Mouse (Mus musculus) T-cell, adult 2 months (primary cell): Measurements from ENCODE around the gene Eif2b4.

Experiments used
- DNase-seq: peaks from one replicate; pipeline ENCODE4 v3.0.0; 2022; ENCODE audit warnings: low spot score

The Eif2b4 gene

DNA sequence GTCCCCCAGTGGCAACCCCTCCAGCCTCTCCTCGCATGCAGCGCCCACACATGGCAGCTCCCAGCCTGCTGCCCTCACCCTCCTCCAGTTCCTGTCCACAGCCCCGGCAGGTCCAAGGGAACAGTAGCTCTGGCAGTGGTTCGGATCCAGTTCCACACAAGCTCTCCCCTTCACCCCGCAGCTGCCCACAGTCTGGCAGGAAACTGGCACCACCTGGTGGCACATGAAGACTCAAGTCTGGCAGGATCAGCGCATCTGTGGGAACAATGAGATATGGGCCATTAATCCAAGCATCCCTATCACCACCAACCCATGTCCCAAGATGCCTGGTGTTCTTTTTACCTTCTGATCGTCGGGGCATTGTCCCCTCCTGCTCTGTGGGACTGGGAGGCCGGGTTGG, 6.7 kb upstream of the Eif2b4 start:
- DNase-seq, result no peak

DNA sequence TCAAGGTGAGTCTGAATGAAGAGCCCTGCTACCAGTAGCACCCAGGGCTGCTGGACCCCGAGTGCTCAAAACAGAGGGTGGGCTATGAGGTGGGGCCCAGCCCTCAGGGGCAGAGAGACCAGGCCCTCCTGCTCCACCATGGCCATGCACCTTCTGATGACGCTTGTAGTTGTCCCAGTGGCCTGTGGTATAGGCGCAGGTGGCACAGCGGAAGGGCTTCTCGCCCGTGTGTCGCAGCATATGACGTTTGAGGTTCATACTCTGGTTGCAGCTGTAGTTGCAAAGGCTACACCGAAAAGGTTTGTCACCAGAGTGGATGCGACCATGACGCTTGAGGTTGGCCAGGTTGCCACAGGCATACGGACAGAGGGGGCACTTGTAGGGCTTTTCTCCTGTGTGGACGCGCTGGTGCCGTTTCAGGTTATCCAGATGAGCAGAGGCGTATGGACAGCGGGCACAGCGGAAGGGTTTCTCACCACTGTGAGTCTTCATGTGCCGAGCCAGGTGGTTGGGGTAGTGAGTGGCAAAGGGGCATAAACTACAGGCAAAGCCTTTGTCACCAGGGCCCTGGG, 6.2 kb upstream of the Eif2b4 start:
- no peak for DNase-seq

DNA sequence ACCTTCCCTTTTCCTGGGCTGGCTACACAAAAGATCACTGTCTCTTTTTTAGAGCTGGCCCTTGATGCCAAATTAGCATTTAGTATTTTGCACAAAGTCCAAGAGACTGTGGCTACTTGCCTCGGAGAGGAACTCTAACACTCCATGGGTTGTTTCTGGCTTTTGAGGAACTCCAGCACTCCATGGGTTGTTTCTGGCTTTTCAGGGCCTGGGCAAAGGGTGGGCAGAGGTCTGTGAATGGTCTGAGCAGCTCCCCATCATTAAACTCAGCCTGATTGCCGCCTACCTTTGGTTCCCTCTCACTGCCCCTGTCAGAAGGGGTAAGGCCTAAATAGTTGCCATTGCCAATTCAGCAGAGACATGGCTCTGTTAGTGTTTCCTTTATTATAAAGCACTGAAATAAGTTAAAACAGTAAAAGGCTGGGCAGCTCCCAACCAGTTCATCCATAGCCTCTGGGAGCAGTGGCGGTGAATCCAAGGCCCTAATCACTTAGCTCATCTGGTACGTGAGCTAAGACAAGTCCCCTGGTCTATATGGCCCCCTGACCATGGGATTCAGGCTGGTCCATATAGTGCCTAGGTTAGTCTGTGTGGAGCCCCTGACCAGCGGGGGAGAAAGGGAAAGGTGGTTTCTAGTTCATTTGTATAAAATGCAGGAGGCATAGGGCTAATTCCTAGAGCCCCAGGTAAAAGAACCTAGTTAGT, 5.5 kb upstream of the Eif2b4 start:
- no peak for DNase-seq

DNA sequence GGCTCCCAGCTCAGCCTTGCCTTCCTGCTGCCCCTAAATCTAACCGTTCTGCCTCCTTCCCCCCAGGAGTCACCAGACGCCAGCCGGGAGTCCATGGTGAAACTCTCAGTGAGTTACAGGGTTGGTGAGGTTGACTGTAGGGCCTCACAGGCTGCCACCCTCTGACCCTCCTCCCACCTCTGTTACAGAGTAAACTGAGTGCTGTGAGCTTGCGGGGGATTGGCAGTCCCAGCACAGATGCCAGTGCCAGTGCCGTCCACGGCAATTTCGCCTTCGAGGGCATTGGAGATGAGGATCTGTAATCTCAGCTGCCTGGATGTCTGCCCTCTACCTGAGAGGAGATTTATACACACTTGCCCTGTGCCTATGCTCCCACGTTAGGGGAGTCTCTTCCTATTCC, 4.9 kb upstream of the Eif2b4 start:
- DNase-seq, result no peak

DNA sequence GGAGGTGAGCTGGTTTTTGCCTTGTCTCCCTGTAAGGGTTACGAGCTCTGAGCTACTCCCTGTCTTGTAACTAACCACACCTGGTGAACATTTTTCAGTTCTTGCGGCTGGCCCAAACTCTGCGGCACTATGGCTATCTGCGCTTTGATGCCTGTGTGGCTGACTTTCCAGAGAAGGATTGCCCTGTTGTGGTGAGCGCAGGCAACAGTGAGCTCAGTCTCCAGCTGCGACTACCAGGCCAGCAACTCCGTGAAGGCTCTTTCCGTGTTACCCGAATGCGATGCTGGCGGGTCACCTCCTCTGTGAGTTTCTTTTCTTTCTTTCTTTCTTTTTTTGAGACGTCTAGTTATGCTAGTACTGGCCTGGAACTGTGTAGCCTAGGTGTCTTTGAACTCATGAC, 3.8 kb upstream of the Eif2b4 start:
- DNase-seq, result no peak

DNA sequence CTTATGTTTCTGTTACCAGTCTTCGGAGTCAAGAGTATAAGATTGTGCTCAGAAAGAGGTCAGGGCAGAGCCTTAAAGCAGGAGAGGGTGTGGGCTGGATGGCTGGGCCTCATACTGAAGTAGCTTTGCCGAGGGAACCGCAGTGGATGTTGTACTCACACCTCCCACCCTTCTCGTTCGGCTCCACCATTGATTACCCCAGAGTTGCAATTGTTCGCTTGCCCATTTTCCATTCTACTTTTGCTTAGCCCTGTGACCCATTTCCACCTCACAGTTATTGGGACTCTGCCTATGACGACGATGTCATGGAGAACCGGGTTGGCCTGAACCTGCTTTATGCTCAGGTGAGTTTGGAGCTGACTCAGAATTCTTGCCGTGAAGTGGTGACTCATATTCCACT, 3.0 kb upstream of the Eif2b4 start:
- no peak for DNase-seq

DNA sequence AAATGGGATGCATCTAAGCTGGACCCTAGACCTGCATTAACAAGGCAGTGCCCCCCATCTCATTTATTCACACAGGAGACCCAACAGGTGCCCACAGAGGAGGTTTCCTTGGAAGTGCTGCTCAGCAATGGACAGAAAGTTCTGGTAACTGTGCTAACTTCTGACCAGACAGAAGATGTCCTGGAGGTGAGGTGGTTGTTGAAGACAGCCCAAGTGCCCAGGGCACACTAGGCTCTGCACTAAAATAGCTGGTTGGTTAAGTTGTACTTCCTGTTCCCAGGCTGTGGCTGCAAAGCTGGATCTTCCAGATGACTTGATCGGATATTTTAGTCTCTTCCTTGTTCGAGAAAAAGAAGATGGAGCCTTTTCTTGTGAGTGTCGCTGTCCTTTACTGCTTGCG, 2.4 kb upstream of the Eif2b4 start:
- no peak for DNase-seq

DNA sequence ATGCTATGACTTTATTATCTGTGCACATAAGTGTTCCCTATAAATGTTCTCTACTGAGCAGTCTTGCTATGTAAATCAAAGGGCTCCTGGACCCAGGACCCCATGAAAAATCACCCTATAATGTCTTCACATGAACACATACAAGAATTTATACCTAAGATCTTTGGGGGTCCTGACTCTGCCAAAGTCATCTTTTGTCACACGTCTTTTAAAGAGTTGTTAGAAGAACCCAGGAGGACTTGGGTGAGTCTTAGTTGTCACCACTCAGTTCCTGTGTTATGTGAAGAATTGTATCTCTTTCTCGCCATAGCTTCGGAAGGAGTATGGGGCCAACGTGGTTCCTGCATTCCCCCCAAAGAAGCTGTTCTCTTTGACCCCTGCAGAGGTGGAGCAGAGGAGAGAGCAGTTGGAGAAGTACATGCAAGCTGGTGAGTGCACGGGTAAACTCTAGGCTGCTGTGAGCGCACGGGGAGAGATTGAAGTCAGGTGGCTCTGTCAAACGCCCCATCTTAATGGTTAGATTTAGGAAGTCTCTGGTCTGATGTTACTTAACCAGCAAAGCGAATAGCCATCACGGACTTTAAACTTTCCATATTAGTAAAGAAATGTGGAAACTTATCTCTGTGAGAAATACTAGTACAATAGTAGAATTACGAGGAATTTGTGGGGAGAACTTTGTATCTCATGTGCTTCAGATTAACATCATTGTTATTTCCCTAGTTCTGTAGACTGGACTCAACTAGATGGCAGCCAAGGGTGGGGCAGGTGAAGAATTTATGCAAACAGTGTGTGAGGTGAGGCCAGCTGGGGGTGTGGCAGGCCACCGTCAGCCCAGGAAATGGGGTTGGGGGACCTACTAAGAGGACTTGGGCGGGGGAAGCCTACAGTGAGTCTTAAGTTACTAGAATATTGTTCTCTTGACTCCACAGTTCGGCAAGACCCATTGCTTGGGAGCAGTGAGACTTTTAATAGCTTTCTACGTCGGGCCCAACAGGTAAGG, 1.6 kb upstream of the Eif2b4 start:
- no peak for DNase-seq

DNA sequence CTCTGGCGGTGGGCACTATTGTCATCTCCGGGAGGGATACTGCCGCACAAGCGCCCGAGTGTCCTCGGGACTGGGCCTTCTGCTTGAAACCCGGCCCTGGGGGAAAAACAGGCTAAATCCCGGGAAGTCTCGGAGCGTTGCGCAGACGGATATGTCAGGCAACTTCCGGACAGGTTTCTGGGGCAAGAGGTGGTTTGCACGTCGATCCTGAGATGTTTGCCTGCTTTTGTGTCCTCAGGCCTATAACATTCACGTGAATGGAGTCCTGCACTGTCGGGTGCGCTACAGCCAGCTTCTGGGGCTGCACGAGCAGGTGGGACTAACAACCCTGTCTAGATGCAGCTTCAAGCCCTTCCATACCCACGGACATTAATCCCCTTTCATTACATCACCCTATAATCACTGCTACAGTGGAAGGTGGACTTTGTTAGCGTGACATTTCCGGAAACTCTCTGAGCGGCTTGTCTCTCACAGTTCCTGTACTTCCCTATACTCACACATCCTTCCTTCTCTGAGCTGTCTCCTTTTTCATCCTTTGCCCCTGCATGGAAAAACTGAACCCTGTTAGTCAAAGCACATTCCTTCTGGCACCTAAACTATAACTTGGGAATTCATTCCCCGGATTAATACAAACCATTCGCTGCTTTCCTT, 526 bp upstream of the Eif2b4 start:
- DNase-seq, result no peak

DNA sequence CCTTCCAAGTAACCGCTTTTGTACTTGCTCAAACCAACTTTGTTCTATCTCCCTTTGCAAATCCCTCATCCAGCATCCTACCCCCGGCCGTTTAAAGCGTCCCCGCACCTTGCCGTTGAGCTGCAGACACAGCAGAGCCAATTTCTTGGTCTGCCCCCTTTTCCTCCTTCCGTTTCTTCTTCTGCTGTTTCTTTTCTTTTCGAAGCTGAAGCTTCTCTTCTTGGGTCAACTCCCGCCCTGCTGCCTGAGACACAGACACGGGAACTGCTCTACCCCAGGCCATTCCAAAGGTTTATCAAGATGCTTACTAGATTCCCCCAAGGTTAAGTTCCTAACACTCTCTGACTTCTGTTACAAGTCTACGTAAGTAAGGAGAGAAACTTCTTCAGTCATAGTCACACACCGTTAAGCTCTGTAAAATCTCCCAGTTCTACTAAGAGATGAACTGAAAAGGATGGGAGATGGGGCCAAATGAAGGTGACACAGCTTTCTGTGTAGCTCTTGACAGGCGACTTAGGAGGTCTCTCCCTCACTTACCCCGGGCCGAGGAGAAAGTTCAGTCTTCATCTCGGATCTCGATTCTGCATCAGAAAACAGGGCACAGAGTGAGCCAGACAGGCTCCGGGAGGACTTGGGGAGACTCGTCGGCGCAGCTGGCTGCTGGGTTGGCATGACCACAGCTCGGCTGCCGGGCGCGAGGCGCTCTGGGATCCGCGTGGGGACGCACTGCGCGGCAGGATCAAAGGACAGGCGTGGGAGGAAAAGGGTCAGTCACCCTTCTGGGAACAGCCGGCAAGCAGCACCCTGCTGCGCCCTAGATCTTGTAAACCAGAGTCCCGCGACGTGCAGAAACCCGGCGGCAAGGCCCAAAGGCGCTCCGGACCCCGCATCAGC, 938 bp downstream of the Eif2b4 start:
- no peak for DNase-seq

DNA sequence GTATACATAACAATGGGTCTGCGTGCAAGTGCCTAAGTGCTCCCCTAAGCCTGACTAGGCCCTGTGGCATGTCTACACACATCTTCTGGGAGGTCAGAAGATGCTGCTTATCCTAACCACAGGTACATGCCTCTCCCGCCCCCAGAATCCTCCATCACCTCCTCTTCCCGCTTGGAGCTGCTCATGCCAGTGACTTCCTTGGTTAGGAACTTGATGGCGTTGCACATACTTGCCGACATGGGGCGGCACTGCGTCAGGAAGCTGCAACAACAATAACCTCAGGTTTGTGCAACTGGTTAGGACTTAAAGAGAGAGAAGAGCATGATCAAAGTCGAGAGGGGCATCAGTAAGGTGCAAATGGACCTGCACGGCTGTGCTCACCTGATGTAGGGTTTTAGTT, 3.0 kb downstream of the Eif2b4 start:
- DNase-seq, result no peak

DNA sequence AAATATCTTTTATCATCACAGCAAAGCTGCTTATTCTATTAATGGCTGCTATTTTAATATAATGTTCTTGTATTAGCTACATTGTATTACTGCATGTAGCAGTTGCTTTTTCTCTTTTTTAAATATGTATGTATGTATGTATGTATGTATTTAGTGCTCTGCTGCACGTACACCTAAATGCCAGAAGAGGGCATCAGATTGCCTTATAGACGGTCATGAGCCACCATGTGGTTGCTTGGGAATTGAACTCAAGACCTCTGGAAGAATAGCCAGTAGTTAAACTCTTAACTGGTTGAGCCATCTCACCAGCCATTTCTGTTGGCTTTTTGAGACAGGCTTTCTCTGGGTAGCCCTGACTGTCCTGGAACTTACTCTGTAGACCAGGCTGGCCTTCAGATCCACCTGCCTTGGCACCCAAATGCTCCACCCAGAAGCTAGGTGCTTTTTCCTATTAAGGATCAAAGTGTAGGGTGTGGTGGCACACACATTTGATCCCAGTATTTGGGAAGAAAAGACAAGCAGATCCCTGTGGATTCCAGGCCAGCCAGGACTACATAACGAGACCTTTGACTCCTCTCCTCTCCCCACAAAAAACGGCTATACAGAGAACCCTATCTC, 4.9 kb downstream of the Eif2b4 start:
- DNase-seq, result peak; percentile 35

DNA sequence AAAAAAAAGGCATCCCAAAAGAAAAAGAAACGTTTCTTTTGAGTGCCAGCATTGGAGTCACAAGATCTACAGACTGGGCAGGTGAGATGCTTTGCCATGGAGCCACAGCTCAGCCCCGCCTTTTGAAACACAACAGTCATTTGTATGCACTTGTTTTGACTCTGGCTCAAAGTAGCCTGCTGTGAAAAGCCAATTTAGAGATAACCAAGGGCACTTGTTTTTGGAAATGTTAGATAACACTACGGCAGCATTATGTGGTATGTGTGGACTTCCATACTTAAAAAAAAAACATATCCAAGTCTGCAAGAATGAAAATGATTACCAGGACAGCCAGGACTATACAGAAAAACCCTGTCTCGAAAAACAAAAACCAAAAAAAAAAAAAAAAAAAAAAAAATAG, 9.6 kb downstream of the Eif2b4 start:
- DNase-seq, result no peak

DNA sequence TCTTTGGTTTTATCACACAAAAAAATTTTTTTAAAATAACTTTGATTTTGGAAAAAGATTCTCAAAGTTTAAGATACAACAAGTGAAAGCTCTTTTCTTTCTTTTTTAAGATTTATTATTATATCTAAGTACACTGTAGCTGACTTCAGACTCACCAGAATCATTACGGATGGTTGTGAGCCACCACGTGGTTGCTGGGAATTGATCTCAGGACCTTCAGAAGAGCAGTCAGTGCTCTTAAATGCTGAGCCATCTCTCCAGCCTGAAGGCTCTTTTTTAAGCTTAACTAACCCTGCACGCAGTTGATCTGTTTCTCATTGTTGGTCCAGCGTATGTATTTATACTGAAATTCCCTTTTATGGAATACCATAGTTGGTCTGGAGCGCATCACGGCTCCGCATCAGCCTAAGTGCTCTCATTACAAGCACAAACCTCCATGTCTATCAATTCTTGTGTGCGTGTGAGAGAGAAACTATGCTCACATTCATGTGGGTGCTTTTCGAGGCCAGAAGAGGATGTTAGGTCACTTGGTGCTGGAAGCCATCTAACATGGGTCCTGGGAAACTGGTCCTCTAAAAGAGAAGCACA, 12.0 kb downstream of the Eif2b4 start:
- no peak for DNase-seq

DNA sequence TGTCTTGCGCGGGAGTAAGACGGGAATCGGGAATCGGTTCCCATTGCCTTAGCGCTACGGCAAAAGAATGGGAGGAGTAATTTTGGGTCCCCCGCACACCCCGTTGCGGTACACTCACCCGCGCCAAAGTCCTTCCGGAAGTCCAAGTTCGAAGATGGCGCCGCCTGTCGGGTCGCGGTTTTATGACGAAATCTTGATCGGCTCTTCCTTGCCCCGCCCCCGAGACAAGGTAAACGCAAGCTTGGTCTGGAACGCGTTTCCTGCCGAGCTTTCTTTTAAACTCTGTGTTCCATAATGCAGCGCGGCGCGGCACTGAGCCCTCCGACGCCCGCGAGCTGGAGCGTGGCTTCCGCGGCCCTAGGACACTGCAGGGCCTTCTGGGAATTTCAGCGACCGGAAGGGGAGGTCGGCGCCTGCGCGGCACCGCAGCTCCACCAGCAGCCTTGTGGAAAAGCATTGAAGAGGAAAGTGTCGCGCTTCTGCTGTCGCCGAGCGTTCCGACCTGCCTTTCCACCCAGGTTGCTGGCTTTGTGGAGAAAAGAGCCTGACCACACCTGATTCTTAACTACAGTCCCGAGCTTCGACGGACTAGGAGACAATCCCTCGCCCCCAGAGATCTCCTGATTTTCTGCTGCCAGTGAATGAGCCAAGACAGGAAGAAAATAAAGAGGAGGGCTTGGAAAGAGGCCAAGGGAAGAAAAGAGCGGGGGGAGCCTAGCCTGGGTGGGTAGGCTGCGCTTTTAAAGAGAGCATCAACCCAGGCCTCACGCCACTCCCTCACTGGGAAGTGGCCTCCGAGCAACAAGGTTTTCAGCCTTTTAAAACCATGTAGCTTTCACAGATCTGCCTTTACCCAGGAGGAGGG, 13.2 kb downstream of the Eif2b4 start, which contains the start of the genes Gm29609 and Gtf3c2:
Gene Gm29609 (minus strand): TSS at position 146 of the 865 bp plus-strand sequence.
Gene Gtf3c2 (minus strand): TSS at position 379 of the 865 bp plus-strand sequence.
- peak; percentile 98 for DNase-seq

DNA sequence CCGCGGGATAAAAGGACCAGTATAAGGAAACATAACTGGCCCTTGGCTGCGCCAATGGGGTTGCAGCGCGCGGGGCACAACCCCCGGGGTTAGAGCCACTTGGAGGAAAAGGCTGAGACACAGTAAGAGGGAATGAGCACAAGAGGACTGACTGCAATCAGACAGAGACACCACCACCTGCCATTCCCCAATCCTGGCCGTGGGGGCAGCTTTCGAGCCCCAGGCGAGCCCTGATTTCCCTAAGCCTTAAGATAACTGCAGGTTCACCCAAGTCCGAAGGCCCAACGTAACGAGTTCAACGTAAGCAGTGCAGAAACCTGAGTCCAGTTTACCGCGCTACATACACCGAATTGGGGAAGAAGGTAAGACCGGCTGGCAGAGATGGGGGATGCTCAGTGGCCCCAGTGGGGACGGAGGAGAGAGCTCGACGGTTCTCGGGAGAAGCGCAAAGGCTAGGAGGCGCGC, 13.9 kb downstream of the Eif2b4 start:
- DNase-seq, result no peak

DNA sequence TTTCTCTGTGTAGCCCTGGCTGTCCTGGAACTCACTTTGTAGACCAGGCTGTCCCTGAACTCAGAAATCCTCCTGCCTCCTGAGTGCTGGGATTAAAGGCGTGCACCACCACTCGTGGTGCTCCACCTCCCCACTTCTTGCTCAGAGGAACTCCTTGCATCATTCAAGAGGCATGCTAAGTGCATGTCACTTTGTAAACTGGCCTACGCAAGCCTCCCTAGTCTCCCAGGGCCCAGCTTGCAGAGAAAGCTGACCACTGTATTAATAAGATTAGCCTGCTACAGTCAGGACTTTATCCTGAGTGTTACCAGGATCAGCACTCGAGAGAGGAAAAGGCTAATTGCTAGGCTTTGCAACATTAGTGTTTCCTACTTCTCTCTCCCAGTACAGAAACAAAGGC, 24.6 kb downstream of the Eif2b4 start:
- DNase-seq, result no peak

DNA sequence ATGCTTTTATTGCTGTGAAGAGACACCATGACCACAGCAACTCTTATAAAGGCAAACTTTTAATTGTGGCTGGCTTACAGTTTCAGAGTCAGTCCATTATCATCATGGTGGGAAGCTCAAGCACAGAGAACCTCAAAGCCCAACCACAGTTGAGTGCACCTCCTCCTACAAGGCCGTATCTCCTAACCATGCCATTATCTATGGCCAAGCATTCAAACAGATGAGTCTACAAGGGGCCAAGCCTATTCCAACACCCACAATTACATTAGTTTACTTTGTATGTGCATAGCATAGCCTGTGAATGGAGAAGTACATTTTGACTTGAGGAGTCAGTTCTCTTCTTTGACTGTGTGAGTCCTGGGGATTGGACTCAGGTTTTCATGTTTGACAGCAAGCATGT, 28.4 kb downstream of the Eif2b4 start:
- no peak for DNase-seq

DNA sequence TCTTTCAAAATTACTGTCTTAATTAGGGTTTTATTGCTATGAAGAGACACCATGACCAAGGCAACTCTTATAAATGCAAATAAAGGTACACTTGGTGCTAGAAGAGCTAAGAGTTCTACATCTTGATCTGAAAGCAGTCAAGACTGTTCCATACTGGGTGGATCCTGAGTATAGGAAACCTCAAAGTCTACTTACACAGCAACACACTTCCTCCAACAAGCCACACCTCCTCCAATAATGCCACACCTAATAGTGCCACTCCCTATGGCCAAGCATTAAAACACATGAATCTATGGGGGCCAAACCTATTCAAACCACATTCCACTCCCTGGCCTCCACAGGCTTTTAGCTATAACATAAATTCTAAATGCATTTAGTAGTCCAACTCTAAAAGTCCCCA, 30.8 kb downstream of the Eif2b4 start:
- no peak for DNase-seq
